Mouse (Mus musculus): ENCODE measurements around the gene Col7a1.
A peak's percentile ranks its signal among the peaks of the same experiment; 100 is the strongest.

Gene Col7a1

DNA sequence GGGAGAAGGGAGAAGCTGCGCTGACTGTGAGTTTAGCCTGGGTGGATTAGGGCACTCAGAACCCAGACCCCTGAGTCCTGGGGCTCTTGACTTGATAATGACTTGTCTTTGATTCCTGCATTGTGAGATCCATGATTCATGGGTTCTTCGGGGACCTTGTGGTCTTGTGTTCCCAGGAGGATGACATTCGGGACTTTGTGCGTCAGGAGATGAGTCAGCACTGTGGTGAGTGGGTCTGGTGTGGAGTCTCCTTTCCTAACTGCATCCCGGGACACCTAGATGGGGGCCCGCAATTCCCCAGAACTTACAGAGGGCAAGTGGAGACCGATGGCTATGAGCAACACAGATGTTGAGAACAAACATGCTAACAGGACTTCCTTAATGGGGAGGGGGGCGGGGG is 29.1 kb downstream of the Col7a1 start:
- DNase-seq (ENCODE audit: extremely low read depth, insufficient read length, low spot score): peak; percentile 63

- DNase-seq (ENCODE audit: extremely low read depth, insufficient read length, low spot score): no peak
Measured at GRCm38 (mm10) chr9:108983209-108983608, 29.8 kb downstream of the Col7a1 start.

- no peak for DNase-seq (ENCODE audit: extremely low read depth, insufficient read length, low spot score)
Measured at GRCm38 (mm10) chr9:108985710-108986109, 32.3 kb downstream of the Col7a1 start, which contains the start of gene Ucn2. Ucn2 (plus strand) TSS chr9:108986010.

- no peak for DNase-seq (ENCODE audit: extremely low read depth, insufficient read length, low spot score)
Measured at GRCm38 (mm10) chr9:108987704-108988350, 34.4 kb downstream of the Col7a1 start.

- no peak for DNase-seq (ENCODE audit: extremely low read depth, insufficient read length, low spot score)
Measured at GRCm38 (mm10) chr9:108989802-108990461, 36.5 kb downstream of the Col7a1 start.

DNA sequence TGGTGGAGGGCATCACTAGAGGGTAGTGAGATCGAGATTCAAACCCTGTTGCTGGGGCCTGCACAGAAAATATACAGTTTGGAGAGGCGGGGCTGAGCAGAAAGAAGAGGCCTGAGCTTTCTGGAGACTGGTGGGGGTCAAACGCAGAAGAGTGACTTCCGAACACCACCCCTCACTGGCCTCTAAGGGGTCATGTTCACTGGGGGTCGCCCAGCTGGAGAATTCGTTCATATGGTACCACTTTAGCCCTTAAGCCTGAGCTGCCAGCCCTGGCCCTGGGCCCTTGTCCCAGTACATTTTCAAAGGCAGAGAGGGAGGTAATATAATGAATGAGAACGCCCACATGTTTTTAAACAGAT is 37.1 kb downstream of the Col7a1 start:
- no peak for DNase-seq (ENCODE audit: extremely low read depth, insufficient read length, low spot score)

- DNase-seq (ENCODE audit: extremely low read depth, insufficient read length, low spot score): peak; percentile 96
Measured at GRCm38 (mm10) chr9:108991428-108992084, 38.2 kb downstream of the Col7a1 start, which contains the start of gene Pfkfb4. Pfkfb4 (plus strand) TSS chr9:108991778.

GRCm38 (mm10) chr9:108992085-108992469 is 38.7 kb downstream of the Col7a1 start:
- DNase-seq (ENCODE audit: extremely low read depth, insufficient read length, low spot score): no peak

DNA sequence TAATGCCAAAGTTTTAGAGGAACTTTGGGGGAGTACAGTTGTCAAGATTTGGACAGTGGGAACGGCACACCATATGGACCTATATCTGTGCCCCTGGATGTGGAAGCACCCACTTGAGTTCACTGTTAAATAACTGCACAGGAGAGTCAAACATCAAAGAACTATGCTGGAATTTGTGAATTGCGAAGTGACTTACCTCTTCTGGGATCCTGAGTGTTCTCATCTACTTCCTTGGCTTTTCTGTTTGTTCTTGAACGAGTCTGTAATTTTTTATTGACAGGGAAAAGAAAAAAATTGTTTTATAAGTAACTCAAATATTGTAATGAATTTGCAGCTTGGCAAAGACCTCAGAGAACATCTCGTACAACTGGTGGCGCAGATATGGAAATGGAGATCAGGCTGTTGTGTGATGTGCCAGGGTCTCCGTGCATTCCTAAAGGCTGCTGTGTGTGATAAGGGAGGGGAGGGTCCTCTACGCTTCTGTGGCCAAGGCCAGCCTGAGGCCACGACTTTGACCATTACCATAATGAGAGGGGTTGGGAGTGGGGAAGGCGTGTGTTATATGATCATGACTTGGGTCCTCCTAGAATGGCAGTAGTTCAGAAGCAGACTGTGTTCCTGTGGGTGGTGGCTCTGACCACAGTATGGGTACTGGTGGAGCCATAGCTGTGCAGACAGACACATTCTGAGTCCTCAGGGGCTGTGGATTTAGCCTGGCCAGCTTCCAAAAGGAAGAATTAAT is 39.4 kb downstream of the Col7a1 start:
- DNase-seq (ENCODE audit: extremely low read depth, insufficient read length, low spot score): no peak

- DNase-seq (ENCODE audit: extremely low read depth, insufficient read length, low spot score): no peak
Measured at GRCm38 (mm10) chr9:108996411-108996810, 43.0 kb downstream of the Col7a1 start.

DNA sequence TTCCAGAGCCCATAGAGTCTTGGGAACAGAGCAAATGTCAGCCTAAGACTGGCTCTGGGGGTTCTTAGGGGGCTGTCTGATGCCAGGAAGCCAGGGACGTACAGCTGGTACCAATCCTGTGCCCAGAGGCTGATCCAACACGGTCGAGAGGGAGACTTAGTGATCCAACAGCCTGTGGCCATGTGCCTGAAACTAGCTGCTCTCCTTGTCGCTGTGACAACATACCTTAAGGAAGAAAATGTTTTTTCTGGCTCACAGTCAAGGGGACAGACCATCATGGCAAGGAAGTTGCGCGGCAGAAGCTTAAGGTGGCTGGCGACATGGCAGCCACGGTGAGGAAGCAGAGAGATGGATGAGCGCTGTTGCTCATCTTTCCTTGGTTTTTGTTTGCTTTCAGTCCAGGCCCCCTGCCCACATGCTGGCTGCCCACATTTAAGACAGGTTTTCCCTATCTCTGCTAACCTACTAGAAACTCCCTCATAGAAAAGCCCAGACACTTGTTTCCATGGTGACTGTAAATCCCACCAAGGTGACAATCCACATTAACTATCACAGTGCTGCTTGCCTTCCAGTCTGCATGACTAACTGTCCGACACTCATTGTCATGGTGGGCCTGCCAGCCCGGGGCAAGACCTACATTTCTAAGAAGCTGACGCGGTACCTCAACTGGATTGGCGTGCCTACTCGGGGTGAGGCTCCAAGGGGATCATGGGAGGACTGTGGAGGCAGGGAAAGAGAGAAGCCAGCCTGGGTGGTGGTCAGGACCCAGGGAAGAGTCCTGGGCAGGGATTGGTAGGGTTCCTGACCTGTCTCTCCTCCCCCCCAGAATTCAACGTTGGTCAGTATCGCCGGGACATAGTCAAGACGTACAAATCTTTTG is 45.1 kb downstream of the Col7a1 start:
- no peak for DNase-seq (ENCODE audit: extremely low read depth, insufficient read length, low spot score)

DNA sequence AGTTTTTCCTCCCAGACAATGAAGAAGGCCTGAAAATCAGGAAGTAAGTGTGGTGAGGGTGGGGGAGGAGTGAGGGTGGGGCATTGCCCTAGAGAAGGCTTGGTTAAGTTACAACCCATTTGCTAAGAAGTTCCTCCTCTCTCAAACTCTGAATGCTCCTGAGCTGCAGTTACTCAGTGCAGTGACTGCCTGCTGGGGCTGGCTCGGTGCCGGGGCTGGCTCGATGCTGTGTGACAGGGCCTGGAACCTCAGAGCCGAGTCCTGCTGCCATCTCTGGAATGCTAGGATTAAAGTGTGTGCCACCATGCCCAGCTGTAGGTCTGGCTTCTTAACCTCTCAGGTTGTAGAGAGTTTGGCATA is 45.8 kb downstream of the Col7a1 start:
- peak; percentile 30 for DNase-seq (ENCODE audit: extremely low read depth, insufficient read length, low spot score)

DNA sequence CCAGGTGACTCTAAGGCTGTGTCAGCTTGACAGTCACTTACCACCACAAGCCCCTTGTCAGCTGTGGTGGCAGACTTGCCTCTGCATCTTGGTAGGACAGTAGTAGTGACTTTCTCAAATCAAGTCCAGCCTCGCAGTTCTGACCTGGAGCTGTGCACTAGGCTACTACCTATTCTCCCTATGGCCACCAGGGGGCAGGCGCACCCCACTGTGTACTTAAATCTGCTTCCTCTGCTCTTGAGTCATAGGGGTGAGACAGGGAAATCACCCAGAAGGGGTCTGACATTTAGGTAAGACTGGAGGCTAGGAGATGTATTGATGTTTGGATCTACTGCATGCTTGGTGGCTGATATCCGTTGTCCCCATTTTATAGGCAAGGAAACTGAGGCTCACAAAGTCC is 47.3 kb downstream of the Col7a1 start:
- peak; percentile 34 for DNase-seq (ENCODE audit: extremely low read depth, insufficient read length, low spot score)

GRCm38 (mm10) chr9:109003201-109003600 is 49.8 kb downstream of the Col7a1 start:
- DNase-seq (ENCODE audit: extremely low read depth, insufficient read length, low spot score): no peak

GRCm38 (mm10) chr9:109007025-109007780 is 53.8 kb downstream of the Col7a1 start:
- DNase-seq (ENCODE audit: extremely low read depth, insufficient read length, low spot score): no peak

DNA sequence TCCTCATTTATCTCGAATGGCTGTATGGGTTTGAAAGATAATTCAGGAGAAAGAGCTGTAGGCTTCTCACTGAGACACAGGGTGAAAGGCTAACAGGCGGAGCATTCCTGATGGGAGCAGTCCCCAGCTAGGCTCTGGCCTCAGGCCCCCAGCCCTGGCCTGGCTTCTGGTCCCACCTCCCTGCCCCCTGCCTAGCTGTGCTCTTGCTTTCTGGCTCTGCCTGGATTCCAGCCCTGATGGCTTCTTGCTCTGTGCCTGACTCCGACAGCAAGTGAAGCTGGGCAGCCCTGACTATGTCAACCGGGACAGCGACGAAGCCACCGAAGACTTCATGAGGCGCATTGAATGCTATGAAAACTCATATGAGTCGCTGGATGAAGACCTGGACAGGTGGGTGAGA is 54.7 kb downstream of the Col7a1 start:
- DNase-seq (ENCODE audit: extremely low read depth, insufficient read length, low spot score): no peak

DNA sequence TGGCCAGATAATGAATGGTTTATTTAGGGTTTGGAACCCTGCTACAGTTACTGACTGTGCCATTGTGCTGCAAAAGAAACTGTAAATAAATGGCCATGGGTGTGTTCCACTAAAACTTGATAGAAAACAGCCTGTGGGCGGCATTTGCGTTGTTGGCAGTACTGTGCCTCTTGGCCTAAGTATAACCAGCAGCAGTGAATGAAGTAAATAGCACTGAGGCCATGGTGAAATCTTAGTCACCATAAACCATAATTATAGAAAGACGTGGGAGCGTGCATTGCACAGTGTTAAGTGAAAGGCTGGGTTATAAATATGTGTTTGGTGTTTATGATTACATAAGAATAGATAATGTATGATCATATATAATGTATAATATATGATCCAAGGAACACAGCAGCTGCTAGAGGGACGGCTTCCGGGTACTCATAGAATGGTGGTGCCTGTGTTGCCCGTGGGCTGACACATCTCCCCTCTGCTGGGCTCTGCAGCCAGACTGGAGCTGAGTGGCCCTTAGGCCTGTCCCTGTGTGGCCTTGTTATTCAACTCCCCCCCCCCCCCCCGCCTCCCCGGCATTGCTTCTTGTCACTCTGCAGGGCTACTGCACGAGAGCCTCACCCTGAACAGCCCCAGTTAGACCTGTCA is 55.7 kb downstream of the Col7a1 start:
- no peak for DNase-seq (ENCODE audit: extremely low read depth, insufficient read length, low spot score)

DNA sequence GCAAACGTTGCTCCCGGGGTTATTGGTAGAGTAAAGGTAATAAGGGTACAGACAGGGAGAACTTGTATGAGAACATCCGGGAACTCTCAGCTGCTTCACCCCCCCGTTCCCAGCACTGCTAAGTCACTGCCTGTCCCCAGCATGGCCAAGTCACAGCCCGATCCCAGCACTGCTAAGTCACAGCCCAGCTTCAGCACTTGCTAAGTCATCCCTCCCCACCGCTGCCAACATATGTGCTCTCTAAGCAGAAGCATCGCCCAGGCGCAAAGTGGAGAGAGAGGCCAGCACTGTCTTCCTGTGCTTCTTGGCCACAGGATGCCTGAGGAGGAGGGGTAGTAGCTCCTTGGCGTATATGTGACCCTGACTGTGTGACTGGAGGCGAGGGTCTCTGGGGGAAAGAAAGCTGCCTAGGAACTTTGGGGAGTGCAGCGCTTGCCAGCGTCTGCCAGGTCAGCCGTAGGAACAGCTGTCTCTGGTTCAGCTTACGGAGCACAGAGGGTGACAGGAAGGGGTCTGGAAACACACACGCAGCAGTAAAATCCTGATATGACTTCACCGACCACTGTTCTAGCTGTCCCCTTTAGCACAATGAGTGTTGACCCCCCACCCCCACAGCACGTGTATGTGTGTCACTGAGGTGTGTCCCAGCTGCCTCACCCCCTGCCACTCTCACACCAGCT is 56.4 kb downstream of the Col7a1 start:
- no peak for DNase-seq (ENCODE audit: extremely low read depth, insufficient read length, low spot score)

DNA sequence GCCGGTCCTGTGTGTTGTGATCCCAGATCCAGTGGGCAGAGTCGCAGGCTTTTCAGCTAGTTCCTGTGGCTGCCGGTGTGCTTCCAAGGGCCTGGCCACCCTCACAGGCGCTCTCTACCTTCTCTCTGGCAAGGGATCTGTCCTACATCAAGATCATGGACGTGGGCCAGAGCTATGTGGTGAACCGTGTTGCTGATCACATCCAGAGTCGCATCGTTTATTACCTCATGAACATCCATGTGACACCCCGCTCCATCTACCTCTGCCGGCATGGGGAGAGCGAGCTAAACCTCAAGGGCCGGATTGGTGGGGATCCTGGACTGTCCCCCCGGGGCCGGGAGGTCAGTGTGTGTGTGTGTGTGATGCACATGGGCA is 56.9 kb downstream of the Col7a1 start:
- no peak for DNase-seq (ENCODE audit: extremely low read depth, insufficient read length, low spot score)

Measured in 3134 (cell line).